Mouse (Mus musculus) 3134 (cell line): ENCODE measurements around the gene Actn2.
A peak's percentile ranks its signal among the peaks of the same experiment; 100 is the strongest.

Experiments
- DNase-seq: peaks from one replicate; pipeline ENCODE4 v3.0.0-alpha.2; 2011; ENCODE audit warnings: low spot score; ENCODE audit not compliant: insufficient read length; ENCODE audit errors: extremely low read depth

The Actn2 gene

GRCm38 (mm10) chr13:12317191-12317765, 23.3 kb downstream of the Actn2 start:
- DNase-seq: no peak

GRCm38 (mm10) chr13:12314173-12314572, 26.4 kb downstream of the Actn2 start:
- no peak for DNase-seq

GRCm38 (mm10) chr13:12311930-12312492, 28.5 kb downstream of the Actn2 start:
- no peak for DNase-seq

GRCm38 (mm10) chr13:12311371-12311770, 29.2 kb downstream of the Actn2 start:
- DNase-seq: no peak

GRCm38 (mm10) chr13:12309446-12309845, 31.1 kb downstream of the Actn2 start:
- DNase-seq: no peak

- DNase-seq: no peak
Measured at GRCm38 (mm10) chr13:12308878-12309277, 31.7 kb downstream of the Actn2 start.

GRCm38 (mm10) chr13:12308473-12308872, 32.1 kb downstream of the Actn2 start:
- DNase-seq: no peak

DNA sequence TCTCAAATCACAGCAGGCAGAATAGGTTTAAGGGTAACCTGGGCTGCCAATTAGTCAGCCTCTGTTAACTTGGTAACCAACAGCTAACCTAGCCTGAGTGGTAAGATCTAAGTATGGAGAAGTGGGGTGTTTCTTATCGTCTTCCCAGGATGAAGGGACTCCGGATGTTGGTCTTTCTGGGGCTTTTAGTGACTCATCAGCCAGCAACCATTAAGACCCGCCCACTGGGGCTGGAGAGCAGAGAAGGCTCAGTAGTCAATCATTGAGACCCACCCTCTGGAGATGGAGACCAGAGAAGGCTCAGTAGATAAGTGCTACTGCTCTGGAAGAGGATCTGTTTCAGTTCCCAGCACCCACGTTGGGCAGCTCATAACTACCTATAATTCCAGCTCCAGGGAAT, 33.3 kb downstream of the Actn2 start:
- DNase-seq: no peak

DNA sequence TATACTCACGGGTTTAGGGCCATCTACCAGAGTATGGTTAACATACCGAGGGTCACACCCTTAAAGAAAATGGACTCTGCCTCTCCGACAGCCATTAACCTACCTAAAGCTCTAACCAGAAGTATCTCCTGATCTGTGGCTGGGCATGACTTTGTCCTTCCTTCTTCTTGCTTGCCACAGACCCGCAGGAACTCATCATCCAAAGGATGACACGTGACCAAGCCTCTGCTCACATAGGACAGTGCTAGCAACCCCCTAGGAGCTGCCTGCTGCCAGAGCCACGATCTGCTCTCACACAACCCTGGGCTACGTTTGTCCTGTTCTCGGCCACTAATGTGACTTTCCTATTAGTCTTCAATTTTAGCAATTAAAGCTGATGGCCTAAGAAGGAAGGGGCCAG, 35.0 kb downstream of the Actn2 start:
- no peak for DNase-seq

DNA sequence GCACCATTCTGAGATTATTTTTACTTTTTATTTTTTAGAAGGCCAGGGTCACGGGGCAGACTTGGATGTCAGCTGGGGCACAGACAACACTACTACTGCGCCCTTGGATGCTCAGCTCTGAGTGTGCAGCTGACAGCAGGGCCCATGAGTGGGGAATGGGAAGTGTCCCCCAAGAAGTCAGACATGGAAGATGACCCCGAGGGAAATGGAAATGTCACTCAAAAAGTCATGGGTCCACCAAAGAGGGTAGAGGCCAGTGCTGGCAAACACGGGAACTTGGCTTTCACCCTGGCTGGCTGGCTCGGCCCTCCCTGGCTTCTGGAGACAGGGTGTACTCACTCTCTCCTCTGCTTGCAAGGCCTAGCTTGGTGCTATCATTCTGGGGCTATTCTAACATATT, 35.6 kb downstream of the Actn2 start:
- no peak for DNase-seq

- no peak for DNase-seq
Measured at GRCm38 (mm10) chr13:12297777-12298176, 42.8 kb downstream of the Actn2 start.

GRCm38 (mm10) chr13:12296701-12297100, 43.9 kb downstream of the Actn2 start:
- DNase-seq: no peak

GRCm38 (mm10) chr13:12293810-12294209, 46.8 kb downstream of the Actn2 start:
- DNase-seq: peak; percentile 69

DNA sequence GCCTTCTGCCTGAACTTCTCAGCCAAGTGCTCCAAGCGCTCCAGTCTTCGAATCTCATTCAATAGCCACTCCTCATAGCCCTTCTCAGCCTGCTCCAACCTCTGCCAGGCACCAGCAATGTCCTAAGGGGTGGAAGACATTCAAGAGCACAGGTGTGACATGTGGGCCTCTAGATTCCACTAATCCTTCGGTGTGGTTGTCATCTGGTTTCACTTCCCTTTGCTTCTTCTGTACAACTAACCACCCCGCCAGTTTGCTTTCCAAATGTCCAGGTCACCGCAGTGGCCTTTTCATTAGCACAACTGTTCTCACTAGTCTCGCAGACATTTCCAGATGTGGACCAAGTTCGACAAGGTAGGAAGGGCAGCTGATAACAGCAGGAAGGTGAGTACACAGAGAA, 49.9 kb downstream of the Actn2 start:
- DNase-seq: no peak

- DNase-seq: no peak
Measured at GRCm38 (mm10) chr13:12284528-12284927, 56.0 kb downstream of the Actn2 start.

- peak; percentile 43 for DNase-seq
Measured at GRCm38 (mm10) chr13:12283826-12284225, 56.7 kb downstream of the Actn2 start.

- no peak for DNase-seq
Measured at GRCm38 (mm10) chr13:12274721-12275120, 65.8 kb downstream of the Actn2 start.

- no peak for DNase-seq
Measured at GRCm38 (mm10) chr13:12274220-12274619, 66.3 kb downstream of the Actn2 start.

DNA sequence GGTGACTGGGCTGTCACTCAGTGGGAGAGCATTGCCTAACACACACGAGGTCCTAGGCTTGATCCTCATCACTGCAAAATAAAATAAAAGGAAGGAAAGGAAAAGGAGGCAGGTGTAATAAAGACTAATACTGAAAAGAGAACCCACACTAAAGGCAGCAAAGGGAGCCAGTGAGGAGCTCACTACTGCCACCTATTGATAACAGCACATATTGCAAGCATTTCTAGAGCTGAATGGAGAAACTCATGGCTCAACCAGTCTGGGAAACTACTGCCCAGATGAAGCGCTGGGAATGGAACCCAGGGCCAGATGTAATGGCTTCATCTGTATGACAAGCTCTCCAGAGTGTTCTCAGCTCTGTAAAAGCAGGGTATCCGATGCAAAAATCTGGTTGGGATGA, 67.6 kb downstream of the Actn2 start:
- DNase-seq: no peak

DNA sequence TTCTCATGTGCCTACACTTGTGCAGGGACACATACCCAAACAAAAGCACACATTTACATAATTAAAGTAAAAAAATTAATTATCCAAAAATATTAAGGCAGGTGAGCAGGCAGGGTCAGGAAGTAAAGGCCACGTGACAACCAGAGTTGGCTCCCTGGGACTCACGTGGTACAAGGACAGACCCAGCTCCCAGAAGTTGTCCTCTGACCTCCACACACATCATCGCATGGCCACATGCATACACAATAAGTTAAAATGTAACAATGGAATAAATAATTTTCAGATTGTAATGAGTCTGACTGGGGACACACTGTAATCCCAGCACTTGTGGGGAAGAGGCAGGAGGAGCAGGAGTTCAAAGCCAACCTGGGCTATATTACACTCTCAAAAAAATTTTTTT, 72.6 kb downstream of the Actn2 start:
- DNase-seq: no peak

- DNase-seq: no peak
Measured at GRCm38 (mm10) chr13:12267097-12267496, 73.5 kb downstream of the Actn2 start.

- no peak for DNase-seq
Measured at GRCm38 (mm10) chr13:12263996-12264395, 76.6 kb downstream of the Actn2 start.

DNA sequence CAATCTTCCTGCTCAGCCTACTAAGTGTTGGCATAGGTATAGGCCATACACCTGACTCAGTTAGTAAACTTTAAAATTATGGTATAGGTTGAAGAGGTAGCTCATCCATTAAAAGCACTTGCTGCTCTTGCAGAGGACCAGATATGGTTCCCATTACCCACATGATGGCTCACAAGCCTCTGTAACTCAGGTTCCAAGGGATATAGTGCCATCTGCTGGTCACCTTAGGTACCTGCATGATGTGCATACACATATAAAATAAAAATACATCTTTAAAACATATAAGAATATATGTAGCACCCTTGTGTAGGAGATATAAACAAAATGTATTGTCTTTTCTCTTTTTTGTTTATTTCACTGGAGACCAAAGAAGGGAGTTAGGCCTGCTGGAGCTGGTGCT, 79.1 kb downstream of the Actn2 start:
- no peak for DNase-seq
